Mouse (Mus musculus): ENCODE data around the gene Sema5a.
"Not testable (repeated sequence)": the region's sequence is repeated elsewhere in the genome, so short reads cannot be mapped to it uniquely, and the experiment has no call there.

Sema5a gene

DNA sequence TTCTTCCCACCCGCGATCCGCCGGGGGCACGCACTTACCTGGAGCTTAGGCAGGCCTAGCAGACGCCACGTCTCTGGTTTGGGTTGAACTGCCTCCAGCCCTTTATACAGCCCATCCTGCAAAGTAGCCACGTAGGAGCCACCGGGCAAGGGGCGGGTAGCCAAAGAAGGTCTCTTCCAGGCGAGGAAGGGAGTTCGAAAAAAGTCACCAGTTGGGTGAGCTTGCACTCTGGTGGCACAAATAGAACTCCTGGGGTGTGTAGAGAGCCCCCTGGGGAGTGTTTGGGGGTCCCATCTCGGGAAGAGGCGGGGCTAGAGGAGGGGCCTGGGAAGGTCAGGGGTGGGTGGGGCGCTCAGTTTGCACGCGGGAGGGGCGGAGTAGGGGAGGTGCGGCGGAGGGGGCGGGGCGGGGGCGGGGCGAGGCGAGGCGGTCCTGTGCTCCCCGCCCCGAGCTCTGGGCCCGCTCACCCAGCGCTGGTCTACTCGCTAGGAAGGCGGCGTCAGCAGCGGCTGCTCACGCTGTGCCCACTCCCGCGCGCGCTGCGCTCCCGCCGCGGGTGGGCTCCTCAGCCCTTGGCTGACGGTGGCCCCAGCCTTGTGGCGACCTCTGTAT, at the start of gene Sema5a:
Gene Sema5a (plus strand): TSS at position 467 of the 612 bp plus-strand sequence.
- peak; percentile 91 for DNase-seq

DNA sequence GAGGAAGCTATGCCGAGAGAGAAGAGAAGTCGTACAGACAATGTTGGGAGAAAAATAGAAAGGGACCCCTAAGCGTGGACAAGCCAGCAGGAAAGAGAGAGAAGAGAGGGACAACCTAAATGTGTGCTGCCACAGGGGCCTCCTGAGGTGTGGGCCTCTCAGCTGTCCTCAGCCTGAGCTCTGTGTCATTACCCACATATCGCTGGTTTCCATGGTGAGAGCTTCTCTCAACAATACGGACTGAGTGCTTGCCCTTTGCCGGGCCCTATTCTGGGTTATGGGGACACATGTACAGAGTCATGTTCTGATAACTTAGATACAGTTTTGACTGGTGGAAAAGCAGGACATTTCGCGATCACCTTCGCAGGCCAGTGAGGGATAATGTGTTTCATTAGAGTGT, 46.5 kb upstream of the Sema5a start:
- DNase-seq: no peak

DNA sequence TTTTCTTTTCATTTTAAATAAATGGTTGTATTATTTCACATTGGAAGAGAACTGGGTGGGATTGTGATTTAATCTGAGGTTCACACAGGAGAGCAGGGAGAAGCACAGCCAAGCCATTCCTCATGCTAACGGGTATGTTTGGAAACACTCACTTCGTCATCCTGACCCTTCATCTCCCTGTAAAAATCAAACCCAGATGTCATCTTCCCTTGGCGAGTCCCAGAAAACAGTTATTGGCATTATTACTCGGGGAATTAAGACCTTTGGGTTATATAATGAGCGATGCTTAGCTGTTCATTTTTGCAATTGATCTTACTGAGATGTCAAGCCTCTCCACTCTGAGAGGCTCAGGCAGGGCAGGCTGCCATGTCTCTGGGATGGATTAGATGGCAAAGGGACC, 46.0 kb upstream of the Sema5a start:
- no peak for DNase-seq

DNA sequence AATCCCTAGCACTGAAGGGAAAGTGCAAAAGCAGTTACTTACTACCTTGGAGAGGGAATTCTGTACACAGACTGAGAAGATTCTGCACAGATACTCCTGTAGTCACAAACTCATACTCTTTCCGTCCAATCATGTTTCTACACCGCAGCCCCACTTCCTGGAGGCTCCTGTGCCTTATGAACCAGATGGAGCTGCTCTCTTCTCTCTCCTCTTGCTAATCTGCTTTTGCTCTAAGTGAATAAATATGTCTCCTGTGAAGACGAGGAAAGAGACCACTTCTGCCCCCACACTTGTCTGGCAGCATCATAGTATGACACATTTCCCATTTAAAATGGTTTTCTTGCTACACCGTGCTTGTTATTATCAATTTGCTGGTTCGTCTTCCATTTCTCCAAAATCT, 41.4 kb upstream of the Sema5a start:
- DNase-seq: no peak

DNA sequence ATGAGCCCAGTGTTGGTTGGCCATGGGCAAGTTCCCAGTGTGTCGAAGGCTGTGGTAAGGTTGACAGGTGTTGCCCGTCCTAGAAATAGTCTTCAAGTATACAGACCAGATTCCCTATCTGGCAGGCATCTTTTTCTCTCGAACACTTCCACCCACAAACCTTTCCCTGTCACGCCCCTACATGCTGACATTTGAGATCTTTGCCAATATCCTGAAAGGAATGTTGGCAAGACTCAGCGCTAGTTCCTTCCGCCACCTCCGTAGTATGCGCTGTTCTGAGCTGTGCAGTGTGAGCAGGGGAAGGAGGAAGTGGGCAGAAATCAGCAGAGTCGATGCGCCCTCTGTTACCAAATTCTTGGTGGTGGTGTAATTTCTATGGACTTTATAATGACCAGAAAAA, 39.7 kb upstream of the Sema5a start:
- no peak for DNase-seq

DNA sequence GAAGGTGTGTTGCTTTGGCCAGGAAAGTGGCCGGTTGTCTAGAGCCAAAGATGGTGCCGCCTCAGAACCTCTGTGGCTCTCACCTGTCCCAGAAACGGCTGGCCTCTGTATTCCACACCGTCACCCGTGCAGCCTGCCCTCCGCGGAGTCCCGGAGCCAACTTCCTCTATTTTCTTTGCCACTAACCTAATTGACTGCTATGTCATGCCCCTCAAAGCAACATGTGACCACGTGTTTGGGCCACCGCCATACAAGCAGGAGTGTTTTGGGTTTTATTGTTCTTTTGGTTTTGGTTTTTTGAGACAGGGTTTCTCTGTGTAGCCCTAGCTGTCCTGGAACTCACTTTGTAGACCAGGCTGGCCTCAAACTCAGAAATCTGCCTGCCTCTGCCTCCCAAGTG, 29.9 kb upstream of the Sema5a start:
- not testable (repeated sequence) for DNase-seq

DNA sequence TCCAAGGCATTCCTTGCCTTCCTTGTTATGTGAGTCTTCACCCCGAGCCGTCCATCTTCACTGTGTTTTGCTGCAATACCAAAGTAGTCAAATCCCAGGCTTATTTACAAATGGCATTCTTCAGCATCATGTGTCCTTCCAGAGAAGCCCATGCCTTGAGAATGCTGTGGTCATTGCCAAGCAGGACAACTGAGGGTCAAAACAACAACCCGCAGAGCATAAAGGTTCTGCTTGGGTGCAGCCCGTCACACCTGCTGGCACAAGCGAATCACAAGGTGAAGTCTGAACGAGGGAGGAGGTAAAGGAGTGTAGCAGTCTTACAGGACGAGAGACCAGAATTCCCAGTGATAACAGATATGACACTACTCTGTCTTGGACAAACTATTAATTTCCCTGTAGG, 21.6 kb upstream of the Sema5a start:
- DNase-seq: peak; percentile 61

DNA sequence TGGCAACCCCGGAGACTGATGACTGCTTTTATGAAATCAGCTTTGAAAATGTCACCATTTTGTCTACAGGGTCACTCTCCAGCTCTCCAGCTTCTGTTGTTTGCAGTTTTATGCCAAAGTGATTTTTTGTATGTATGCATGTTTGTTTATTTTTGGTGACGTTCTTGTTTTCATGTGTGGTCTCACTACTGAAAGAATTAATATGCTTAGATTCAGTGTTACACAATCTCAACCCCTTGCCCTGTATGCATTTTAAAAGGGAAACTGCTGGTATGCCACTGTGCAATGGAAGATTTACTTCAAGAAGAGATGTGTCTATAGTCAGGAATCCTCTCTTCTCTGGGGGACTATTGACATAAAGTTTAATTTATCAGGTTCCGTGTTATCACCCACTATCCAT, 19.2 kb upstream of the Sema5a start:
- DNase-seq: no peak

DNA sequence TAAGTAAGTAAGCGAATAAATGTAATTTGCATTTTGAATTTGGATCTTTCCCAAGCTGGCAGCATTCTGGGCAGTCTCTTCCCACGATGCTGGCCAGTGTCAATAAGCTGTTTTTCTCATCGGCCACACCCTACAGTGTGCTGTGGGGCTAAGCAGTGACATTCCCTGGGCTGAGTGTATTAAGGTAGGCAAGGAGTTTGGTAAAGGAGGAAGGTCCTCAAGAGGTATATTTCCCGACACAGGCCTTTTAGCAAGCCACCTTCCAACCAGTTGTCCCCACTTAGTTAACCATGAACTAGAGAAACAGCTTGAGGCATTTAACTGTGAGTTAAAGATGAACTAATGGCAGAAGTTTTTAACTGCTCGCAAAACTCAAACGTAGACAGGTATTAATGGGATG, 18.2 kb upstream of the Sema5a start:
- DNase-seq: peak; percentile 28

DNA sequence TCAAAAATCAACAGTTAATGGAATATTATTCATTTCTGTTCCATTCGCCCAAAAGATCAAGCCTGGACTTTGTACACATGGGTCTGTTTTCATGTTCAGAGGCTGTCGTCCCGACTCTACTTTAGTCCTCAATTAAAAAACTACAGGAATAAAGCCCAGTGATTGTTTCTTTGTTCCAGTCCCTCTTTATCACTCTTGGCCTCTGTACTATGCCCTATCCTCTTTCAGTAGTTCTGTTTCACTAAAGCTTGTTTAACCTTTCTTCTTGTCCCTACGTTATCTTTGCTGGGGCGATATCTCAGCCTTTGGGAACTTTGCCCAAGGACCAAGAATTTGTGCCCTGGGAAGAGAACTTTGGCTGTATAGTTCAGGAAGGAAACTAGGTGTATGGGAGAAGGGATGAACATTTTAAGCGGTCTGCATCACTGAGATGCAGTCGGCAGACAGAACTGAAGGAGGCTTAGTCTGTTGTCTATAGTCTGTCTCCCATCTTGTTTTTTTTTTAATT, 17.7 kb upstream of the Sema5a start:
- DNase-seq: no peak

DNA sequence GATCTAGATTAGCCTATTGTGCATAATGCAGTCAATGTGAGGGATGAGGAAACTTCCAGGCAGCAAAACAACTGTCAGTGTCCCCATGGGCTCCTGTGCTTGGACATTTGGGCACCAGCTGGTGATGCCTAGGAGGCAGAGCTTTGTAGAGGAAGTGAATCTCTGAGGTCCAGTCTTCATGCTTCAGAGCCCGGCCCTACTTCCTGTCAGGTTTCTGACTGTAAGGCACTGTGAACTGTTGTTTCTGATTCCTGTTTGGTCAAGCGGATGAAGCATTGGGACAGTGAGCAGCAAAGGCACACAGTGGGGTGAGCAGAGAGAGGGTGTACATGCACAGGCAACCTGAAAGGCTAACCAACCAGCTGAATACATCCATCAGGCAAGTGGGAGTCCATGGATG, 14.5 kb upstream of the Sema5a start:
- DNase-seq: no peak

DNA sequence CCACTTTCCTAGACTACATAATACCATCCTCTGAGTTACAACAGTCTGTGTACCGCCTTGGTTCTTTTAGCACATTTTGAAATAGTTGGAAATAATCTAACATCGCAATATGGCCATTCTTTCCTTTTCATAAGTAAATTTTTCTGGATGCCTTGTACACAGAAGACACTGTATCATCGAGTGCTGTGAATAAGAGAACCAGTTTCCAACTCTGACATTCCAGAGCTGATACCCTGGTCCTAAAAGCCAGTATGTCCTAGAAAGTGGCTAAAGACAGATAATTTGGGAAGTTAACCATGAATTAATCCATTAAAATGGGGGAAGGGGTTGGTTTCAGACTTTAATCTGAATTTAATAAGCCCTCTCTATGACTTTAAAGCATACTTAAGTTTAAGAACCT, 12.4 kb upstream of the Sema5a start:
- no peak for DNase-seq

DNA sequence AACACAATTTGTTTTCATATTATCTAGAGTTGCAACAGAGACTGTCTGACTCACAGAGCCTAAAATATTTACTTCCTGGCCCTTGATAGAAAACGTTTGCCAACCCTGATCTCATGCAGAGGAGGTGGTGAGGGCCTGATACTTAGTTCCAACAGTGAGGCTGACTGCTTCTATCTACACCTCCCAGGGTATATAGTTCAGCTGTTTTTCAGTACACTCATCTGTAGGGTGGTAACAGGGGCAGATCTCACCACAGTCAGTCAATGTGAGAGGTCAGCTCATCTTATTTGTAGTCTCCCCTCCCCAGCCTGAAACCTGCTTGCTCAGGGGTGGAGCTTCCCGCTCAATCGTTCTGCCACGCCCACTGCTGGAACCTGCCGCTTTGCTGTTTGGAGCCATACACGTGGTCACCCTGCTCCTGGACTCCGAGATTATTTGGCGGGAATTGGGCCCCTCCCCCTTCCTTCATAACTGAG, 11.9 kb upstream of the Sema5a start:
- not testable (repeated sequence) for DNase-seq

DNA sequence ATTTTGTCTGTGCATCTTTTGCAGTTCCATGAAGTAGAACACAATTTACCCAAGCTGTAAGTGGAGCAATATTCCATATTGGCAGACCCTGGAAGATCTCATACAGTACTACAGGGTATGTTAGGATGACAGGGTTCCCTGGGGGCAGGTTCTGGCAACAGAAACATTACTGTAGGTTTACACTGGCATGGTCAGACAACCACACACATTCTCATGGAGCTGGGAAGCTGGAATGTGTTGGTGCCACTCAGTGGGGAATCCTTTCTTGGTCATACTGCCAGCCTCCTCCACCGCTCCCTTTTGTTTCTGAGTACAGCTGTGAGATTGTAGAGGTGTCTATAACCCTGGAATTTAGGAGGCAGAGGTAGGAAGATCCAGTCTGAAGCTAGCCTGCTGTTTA, 11.2 kb upstream of the Sema5a start:
- DNase-seq: no peak

DNA sequence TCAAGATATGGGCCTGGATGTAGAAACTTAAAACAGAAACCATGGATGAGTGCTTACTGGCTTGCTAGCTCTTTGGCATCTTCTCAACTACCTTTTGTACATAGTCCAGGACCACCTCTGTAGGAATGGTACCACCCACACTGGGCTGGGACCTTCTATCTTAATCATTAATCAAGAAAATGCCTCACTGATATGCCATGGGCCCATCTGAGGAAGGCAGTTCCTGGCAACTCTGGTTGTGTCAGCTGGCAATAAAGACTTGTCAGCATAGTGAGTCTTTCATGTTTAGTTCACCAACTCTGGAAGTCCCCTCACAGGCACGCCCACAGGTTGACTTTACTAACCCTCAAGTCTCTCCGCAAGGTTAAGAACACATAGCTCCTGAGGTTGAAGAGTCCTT, 5.5 kb upstream of the Sema5a start:
- DNase-seq: peak; percentile 36

DNA sequence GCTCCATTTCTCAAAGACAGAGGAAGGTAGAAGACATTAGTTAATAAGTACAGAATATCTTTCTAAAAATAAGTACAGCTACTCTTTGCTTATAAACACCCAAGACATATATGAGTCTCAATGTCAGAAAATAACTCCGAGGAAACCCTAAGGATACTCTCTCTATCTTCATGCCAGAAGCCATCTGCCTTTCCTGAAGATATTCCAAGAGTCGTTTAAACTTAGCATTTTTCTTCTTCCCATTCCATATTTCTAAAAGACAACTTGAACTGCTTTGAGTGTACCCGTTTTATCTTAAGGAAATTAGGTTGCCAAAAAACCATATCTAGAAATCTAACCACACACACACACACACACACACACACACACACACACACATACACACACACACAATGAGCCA, 4.5 kb upstream of the Sema5a start:
- no peak for DNase-seq

DNA sequence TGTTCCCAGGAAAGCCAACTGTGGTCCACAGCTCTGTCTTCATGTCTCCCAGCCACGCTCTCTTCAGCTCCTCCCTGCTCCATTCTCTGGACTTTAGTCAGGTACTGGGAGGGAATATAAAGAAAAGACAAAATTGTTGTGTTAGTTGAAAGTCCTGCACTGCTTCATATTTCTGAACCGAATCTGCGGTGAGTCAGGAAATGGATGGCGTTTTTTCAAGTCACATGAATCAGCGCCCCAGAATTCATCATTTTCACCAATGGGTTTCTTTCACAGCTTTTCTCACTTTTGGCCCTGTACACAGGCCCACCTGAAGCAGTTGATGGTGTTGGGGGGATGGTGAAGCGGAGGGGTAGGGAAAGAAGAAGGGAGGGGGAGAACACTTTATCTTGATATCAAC, 2.9 kb upstream of the Sema5a start:
- DNase-seq: no peak

DNA sequence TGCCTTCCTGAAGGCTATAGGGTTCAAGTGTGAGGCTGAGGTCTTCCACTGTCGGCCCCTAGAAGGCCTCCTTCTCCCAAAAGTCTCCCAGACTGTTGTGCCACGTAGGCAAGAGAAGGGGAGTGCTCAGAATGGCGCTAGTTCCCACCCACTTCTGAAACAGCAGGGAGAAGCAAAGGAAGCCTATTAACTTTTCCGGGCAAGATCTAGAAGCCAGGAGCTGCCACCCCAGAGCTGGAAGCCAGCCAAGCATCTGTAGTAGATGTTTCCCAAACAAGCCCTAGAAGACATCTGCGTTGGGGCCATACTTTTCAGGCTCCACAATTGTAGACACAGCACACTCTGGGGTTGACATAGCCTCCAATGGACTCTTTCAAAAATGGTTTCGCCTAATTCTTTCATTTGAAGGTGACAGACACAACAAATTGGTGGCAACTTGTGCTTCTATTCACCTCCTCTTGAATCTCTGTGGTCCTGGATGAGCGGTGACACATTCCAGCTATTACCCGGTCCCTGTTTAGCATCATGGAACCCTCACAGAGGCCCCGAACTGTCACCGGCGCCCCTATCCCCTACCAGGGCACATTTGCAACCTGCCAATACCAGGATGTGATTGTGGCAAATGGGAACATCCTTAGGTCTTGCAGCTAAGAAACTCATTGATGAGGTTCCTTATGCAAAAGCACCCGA, 1.4 kb upstream of the Sema5a start:
- peak; percentile 84 for DNase-seq

DNA sequence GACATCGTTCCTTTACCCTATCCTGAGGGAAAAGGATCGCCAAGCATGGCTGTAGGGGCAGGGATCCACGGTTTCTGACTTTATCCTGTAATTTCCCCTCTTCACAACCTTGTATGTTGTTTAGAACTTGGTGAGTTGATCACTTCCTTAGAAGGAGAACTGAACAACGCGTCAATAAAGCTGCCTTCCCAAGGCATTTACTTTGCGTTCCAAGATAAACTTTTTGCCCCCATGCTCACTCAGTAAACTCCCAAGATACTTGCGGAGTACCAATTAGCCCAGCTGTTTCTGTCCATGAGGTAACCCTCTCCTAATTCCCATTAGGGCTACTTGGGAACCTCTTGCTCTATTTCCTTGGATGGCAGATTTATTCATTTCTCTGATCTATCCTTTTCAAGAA, 786 bp upstream of the Sema5a start:
- DNase-seq: no peak

DNA sequence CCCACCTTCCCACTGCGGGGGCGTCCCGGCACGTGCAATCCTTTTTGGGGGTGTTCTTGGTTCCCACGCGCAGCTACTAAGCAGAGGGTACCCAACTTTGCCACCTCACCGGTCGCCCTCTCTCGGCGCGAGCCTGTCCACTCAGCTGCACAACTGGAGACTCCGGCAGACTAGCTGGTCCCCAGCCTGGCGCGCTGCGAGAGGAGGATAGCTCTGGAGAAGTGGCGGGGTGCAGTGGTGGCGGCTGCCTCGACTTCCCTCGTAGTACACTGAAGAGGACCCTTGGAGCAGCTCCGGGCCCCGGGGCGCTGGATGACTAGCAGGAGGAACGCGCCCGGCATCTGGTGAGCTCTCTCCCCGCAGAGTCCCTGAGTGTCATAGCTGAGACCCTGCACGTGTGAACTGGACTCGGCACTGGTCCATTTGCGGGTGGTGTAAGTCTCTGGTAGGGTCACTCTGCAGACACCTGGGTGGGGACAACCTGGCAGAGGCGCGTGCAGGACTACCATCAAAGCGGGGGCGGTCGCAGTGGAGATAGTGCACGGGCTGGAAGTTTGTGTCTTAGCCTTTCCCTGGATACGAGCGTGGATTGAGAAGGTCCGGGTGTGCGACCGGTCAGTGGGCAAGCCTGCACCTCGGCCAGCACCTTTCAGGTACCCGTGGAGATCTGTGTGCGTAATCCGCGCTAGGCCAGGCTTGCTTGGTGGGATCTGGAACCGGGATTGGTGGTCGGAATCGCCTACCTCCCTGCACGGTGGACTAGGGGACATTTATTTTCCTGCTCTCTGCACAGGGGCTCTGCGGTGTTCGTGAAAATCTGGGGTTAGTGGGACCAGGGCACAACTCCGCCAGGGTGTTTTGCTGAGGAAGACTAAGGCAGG, 586 bp downstream of the Sema5a start:
- DNase-seq: no peak

DNA sequence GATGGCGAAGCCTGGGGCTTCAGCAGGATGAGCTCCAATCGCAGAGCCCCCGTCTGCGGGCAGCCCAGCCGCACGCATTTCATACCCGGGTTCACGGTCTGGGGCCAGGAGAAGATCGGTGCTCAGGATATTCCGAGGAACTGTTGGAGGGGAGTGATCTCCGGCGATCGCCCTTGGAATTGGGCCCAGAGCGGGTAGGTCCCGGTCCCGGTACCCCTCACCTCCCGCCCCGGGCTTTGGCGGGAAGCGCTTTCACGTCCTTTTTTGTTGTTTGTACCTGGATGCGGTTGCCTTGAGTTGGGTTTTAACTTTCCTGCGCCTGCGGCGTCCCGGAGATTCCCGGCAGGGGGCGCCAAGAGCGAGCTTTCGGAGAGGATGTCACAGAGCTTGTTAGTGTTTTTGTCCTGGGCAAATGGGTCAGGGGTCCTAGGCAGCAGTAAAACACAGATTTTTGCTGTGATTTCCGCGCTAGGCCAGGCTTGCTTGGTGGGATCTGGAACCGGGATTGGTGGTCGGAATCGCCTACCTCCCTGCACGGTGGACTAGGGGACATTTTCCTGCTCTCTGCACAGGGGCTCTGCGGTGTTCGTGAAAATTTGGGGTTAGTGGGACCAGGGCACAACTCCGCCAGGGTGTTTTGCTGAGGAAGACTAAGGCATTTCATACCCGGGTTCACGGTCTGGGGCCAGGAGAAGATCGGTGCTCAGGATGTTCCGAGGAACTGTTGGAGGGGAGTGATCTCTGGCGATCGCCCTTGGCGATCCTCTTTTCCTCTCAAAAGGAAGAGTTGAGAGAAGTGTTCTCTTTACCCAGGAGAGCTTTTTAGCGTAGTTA, 1.4 kb downstream of the Sema5a start:
- peak; percentile 94 for DNase-seq

DNA sequence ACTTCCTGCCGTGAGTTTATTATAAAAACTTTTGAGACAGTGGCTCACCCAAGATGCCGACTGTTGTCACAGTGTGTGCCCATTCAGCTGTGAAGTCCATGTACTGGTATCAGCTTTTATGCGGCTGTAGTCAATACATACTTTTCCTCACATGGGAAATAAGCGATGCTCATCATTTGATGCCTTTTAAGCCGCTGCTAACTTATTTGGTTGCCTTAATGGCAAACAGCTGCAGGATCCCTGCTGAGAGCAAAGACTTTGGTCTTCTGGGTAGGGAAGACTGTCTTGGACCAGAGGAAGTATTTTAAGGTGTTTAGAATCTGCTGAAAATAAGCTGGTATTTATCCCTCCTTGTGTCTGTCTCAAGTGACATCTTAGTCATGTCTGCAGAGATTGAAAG, 2.7 kb downstream of the Sema5a start:
- no peak for DNase-seq

DNA sequence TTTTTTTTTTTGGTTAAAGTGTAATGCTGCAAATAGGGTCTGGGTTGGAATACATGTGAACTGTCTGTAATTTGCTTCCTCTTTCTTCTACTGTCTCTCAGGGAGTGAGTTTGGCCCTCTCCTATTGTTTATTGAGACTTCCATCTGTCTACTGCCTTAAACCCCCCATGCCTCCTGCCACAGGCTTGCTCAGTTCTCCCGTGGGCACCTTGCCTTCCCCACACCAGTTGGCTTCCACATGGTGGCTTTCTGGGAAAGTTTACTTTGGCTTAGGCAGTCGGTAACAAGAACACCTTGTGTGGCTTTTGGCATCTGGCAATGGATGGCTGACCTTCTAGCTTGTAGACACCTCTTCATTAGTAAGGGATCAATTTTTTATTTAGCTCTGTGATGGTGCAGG, 10.2 kb downstream of the Sema5a start:
- no peak for DNase-seq

Measured in kidney, postnatal 10 days (tissue).